Mouse (Mus musculus) forelimb bud, embryonic 11.5 days (tissue): ENCODE measurements around the gene Skint1.
"Not testable (repeated sequence)": the region's sequence is repeated elsewhere in the genome, so short reads cannot be mapped to it uniquely, and the experiment has no call there.

ENCODE experiments used
- DNase-seq: peaks from one replicate; pipeline ENCODE4 v3.0.0-alpha.2; 2012; ENCODE audit warnings: low read depth, low spot score

The Skint1 gene

GRCm38 (mm10) chr4:112005969-112006368, at the start of gene Skint1:
Skint1 (plus strand) TSS chr4:112006269.
- DNase-seq = no peak

- DNase-seq = no peak
Observed at GRCm38 (mm10) chr4:111961309-111961708, 44.8 kb upstream of the Skint1 start.

GRCm38 (mm10) chr4:111963241-111963640, 42.8 kb upstream of the Skint1 start:
- not testable (repeated sequence) for DNase-seq

GRCm38 (mm10) chr4:111963669-111964068, 42.4 kb upstream of the Skint1 start:
- no peak for DNase-seq

GRCm38 (mm10) chr4:111972623-111973022, 33.4 kb upstream of the Skint1 start, which contains the start of gene Skint7:
Skint7 (plus strand) TSS chr4:111972923.
- no peak for DNase-seq

- DNase-seq = no peak
Observed at GRCm38 (mm10) chr4:112071716-112072115, 65.6 kb downstream of the Skint1 start, which contains the start of gene Skint4. Skint4 (plus strand) TSS chr4:112072016.
